Mouse (Mus musculus) liver, adult 2 months (tissue): Measurements from ENCODE around the gene Pdzd2. TPM values are rescaled to one million over a fixed set of nuclear protein-coding genes. Genes with fewer than 3 reads are reported as not detected.
A peak's percentile ranks its signal among the peaks of the same experiment; 100 is the strongest.

Source experiments
- DNase-seq: peaks from one replicate; pipeline ENCODE4 v3.0.0-alpha.2; 2011; ENCODE audit warnings: low read depth, low spot score; ENCODE audit errors: extremely low read depth
- H3K27ac ChIP-seq: fragments of 200-500 bp; replicated peaks from 2 replicates; pipeline ENCODE4 v1.5.1; 2012; ENCODE audit warnings: low read depth, mild to moderate bottlenecking, control low read depth, inconsistent platforms, low read length; ENCODE audit not compliant: insufficient read depth
- H3K27me3 ChIP-seq: fragments of 200-500 bp; 2 replicates; pipeline ENCODE4 v1.6.1; 2012; ENCODE audit warnings: mild to moderate bottlenecking, moderate library complexity, low read length, inconsistent platforms; ENCODE audit not compliant: control insufficient read depth, insufficient read depth
- H3K36me3 ChIP-seq: fragments of 200-500 bp; 2 replicates; pipeline ENCODE4 v1.6.1; 2012; ENCODE audit warnings: low read length, inconsistent platforms; ENCODE audit not compliant: control insufficient read depth, insufficient read depth
- H3K4me1 ChIP-seq: fragments of 200-500 bp; 2 replicates; pipeline ENCODE4 v1.6.1; 2011; ENCODE audit warnings: low read length; ENCODE audit not compliant: control insufficient read depth, insufficient read depth
- H3K4me3 ChIP-seq: fragments of 200-500 bp; 2 replicates; pipeline ENCODE4 v1.5.1; 2011; ENCODE audit warnings: low read depth, mild to moderate bottlenecking, control low read depth, low read length, moderate library complexity; ENCODE audit not compliant: insufficient read depth
- H3K79me2 ChIP-seq: fragments of 200-500 bp; 2 replicates; pipeline ENCODE4 v1.6.1; 2012; ENCODE audit warnings: inconsistent platforms, mild to moderate bottlenecking, low read length, moderate library complexity; ENCODE audit not compliant: control insufficient read depth, insufficient read depth
- H3K9ac ChIP-seq: fragments of 200-500 bp; 2 replicates; pipeline ENCODE4 v1.6.1; 2012; ENCODE audit warnings: low read depth, mild to moderate bottlenecking, control low read depth, inconsistent platforms, low read length
- CTCF ChIP-seq: fragments of 200-500 bp; IDR thresholded peaks from 2 replicates; pipeline ENCODE4 v1.5.1; 2011; ENCODE audit warnings: low read depth, low read length, control low read depth
- POLR2A ChIP-seq: fragments of 200-500 bp; IDR thresholded peaks from 2 replicates; pipeline ENCODE4 v1.6.1; 2011; ENCODE audit warnings: low read length, control low read depth; ENCODE audit not compliant: insufficient read depth; ENCODE audit errors: extremely low read depth
- WGBS: fragments of 180-500 bp; shearing (Covaris S2); methylation state at CpG from one replicate; pipeline ENCODE4 v1.1.7; 2018; 5-methylcytosine and 5-hydroxymethylcytosine counted together
- polyA plus RNA-seq: library from polyadenylated mRNA; depleted of rRNA; stranded (reverse); fragments of >200 nt; gene quantifications from 2 replicates; pipeline ENCODE4 v1.2.3, GENCODE M21; 2012
- total RNA-seq: library from RNA; depleted of rRNA; stranded (reverse); fragments of >200 nt; gene quantifications from 2 replicates; pipeline ENCODE4 v1.2.3, GENCODE M21; 2014

Pdzd2 gene
- total and polyA plus RNA-seq, 2 experiments: 0.11 to 0.74 TPM

DNA sequence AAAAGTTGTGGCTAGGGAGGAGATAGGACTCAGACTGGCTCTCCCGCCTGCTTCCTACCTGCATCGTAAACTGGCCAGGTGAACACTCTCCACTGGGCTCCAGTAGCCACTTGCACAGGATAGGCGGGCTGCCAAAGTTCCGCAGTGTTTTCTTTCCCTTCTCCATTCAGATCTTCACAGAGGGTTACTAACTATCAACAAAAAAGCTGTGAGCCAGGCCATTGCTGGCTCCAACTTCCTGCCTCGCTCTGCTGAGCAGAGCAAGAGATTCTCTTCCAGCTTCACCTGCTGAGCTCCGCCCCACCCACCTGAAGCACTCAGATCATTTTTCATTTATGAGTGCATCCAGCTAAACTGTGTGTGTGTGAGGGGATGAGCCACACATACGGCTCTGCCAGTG is 246.5 kb downstream of the Pdzd2 start:
- no peaks in the 10 kb centered on the region for H3K36me3 ChIP-seq
- peak; percentile 8 for DNase-seq
- 64% methylated on average over 7 of the region's 7 CpGs for WGBS

DNA sequence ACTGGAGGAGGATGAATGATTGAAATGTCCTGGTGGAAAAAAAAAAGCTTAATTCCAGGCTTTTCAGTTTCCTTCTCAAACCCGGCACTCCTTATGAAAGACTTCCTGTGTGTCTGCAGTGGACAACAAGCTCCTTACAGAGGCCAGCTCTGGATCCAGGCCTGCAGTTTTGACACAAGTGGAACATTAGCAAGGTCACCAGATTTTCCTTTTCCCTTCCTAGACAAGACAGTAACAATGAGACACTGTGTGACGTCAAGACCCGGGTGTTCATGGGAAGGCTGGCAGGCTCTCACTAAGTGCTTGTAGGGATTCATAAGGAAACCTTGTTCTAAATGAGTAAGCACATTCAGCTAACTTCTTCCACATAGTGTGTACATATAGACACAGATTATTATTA is 248.8 kb downstream of the Pdzd2 start:
- Histone ChIP-seq H3K36me3 (no peaks in the 10 kb centered on the region), H3K27ac (no peak overlapping the region), H3K79me2 (no peaks in the 10 kb centered on the region), H3K4me3 (no peak overlapping the region), H3K9ac (no peak overlapping the region), H3K4me1 (0 out of 2 replicates have a peak, but pooled peaks cover 2% of the 10 kb centered on the region), H3K27me3 (no peaks in the 10 kb centered on the region)
- TF ChIP-seq POLR2A (no peak), CTCF (no peak)
- peak; percentile 16 for DNase-seq
- WGBS: 72% methylated on average over 3 of the region's 3 CpGs

More for the DNA sequence above, 246.5 kb downstream of the Pdzd2 start:
- H3K4me1 ChIP-seq: 0 out of 2 replicates have a peak, but pooled peaks cover 2% of the 10 kb centered on the region
- no peak overlapping the region for H3K9ac ChIP-seq
- H3K4me3 ChIP-seq: no peak overlapping the region
- no peak for TF ChIP-seq CTCF
- no peaks in the 10 kb centered on the region for H3K79me2 ChIP-seq
- H3K27me3 ChIP-seq: no peaks in the 10 kb centered on the region
- H3K27ac ChIP-seq: no peak overlapping the region

DNA sequence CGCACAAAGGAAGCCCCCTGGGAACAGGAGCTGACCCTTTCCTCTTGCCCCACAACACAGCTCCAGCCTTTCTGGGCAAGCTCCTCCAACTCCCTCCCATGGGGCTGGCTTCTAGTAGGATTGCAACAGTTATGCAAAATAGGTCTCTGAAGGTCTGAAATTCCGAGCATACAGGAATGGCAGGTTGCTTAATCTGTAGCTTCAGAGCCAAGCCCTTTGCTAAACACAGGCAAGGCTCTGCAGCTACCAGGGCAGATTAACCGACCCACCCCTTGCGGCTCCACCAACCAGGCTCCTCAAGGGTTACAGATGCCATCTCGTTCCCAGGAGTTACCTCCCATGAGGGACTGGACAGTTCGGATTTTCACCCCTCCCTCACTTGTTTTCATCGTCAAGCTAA is 249.2 kb downstream of the Pdzd2 start:
- Histone ChIP-seq H3K9ac (no peak overlapping the region), H3K4me3 (no peak overlapping the region), H3K4me1 (0 out of 2 replicates have a peak, but pooled peaks cover 2% of the 10 kb centered on the region), H3K27ac (no peak overlapping the region), H3K27me3 (no peaks in the 10 kb centered on the region), H3K36me3 (no peaks in the 10 kb centered on the region), H3K79me2 (no peaks in the 10 kb centered on the region)
- WGBS: 15% methylated on average over 7 of the region's 7 CpGs
- TF ChIP-seq POLR2A (no peak), CTCF (no peak)
- DNase-seq: peak; percentile 79

DNA sequence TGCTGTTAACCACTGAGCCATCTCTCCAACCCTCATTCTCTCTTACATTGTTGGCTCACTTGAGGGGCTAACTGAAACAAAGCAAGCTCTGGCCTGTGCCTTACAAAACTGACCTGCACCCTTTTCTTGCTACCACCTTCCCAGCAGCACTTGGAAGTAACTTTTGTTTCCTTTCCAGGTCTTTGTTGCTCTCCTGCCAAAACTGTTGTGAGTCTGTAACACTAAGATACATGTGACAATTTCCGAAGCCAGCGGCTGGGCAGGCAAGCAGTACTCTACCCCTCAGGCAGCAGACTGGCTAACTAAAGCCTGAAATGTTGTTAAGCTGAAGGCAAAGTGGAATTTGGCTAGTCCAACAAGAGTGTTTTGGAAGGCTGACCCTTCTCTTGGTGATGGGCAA is 251.4 kb downstream of the Pdzd2 start:
- H3K27ac ChIP-seq: no peak overlapping the region
- H3K79me2 ChIP-seq: no peaks in the 10 kb centered on the region
- H3K27me3 ChIP-seq: no peaks in the 10 kb centered on the region
- H3K4me3 ChIP-seq: no peak overlapping the region
- 0 out of 2 replicates have a peak, but pooled peaks cover 2% of the 10 kb centered on the region for H3K4me1 ChIP-seq
- no peak overlapping the region for H3K9ac ChIP-seq
- no peaks in the 10 kb centered on the region for H3K36me3 ChIP-seq
- TF ChIP-seq POLR2A: no peak
- TF ChIP-seq CTCF: no peak
- DNase-seq: no peak
- 94% methylated on average over 2 of the region's 2 CpGs for WGBS

DNA sequence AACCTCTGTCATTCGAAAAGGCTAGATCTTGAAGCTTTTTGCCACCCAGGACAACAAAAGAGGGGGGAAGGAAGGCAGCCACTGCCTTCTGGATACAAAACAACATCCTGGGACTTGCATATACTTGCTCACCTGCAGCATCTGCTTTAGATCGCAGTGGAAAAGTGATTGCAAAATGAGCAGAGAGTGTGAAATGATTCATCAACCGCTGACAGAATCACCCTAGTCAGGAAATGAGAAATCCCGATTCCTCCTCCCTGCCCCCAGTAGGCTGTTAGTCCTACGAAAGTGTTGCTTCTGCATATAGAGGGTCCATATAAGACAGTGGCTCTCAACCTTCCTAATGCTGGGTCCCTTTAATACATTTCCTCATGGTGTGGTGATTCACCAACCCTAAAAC is 258.5 kb downstream of the Pdzd2 start:
- WGBS: 71% methylated on average over 5 of the region's 5 CpGs
- DNase-seq: no peak
- Histone ChIP-seq H3K27me3 (no peaks in the 10 kb centered on the region), H3K9ac (no peak overlapping the region), H3K27ac (no peak overlapping the region), H3K4me1 (no peaks in the 10 kb centered on the region), H3K4me3 (no peak overlapping the region), H3K36me3 (no peaks in the 10 kb centered on the region), H3K79me2 (no peaks in the 10 kb centered on the region)
- no peak for TF ChIP-seq POLR2A
- TF ChIP-seq CTCF: no peak

DNA sequence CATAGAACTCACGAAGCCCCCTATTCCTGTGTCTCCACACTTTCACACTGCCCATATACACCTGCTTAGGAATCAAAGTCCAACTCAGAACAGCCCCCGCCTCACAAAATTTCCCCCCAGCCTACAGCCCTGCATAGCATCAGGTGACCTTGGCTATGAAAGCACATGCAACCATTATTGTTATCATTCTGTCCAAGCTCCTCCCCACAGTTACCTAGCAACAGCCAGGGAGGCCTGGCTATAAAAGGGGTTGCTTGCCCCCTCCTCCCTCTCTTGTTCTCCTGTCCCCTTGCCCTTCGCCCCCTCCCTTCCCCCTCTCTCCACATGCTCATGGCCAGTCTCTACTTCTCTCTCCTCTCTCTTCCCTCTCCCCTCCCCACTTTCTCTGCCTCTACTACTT is 259.4 kb downstream of the Pdzd2 start:
- Histone ChIP-seq H3K4me3 (no peak overlapping the region), H3K4me1 (no peaks in the 10 kb centered on the region), H3K36me3 (no peaks in the 10 kb centered on the region), H3K9ac (no peak overlapping the region), H3K27me3 (no peaks in the 10 kb centered on the region), H3K27ac (no peak overlapping the region), H3K79me2 (no peaks in the 10 kb centered on the region)
- 87% methylated on average over 3 of the region's 3 CpGs for WGBS
- no peak for DNase-seq
- no peak for TF ChIP-seq POLR2A
- TF ChIP-seq CTCF: no peak
